Mouse (Mus musculus) ES-E14 (cell line): ENCODE measurements at regions not wholly inside any gene's neighbourhood (a gene's known extent, or its start where the extent isn't known, plus 50 kb on each side); places are given as distances from the start of the nearest gene placed in this dataset.

Experiments used
- DNase-seq: peaks from one replicate; pipeline ENCODE4 v3.0.0-alpha.2; 2013; ENCODE audit warnings: low read depth, low spot score
- H3K27ac ChIP-seq: 2 replicates; pipeline ENCODE4 v1.5.1; 2012; ENCODE audit warnings: low read depth, mild to moderate bottlenecking, low read length, moderate library complexity, mixed read lengths; ENCODE audit not compliant: poor library complexity, insufficient read depth, severe bottlenecking
- H3K36me3 ChIP-seq: 2 replicates; pipeline ENCODE4 v1.6.1; 2012; ENCODE audit warnings: mild to moderate bottlenecking, low read length, moderate library complexity, mixed read lengths; ENCODE audit not compliant: control insufficient read depth, poor library complexity, insufficient read depth, severe bottlenecking
- H3K4me1 ChIP-seq, 2 experiments: fragments of 150-350 bp in 1 of 2; sonication (generic) in 1 of 2; 2 replicates each; pipeline ENCODE4 v1.6.1; 2012; ENCODE audit warnings: low read length in 2 of 2, mild to moderate bottlenecking in 1 of 2, mixed read lengths in 1 of 2; ENCODE audit not compliant: control insufficient read depth in 2 of 2, insufficient read depth in 2 of 2, poor library complexity in 1 of 2
- H3K4me3 ChIP-seq, 2 experiments: fragments of 150-350 bp in 1 of 2; sonication (generic) in 1 of 2; 2 replicates each; pipeline ENCODE4 v1.5.1; 2012; ENCODE audit warnings: low read length in 2 of 2, low read depth in 1 of 2, mild to moderate bottlenecking in 1 of 2, mixed read lengths in 1 of 2; ENCODE audit not compliant: insufficient read depth in 1 of 2, poor library complexity in 1 of 2, severe bottlenecking in 1 of 2
- H3K9ac ChIP-seq: 2 replicates; pipeline ENCODE4 v1.6.1; 2012; ENCODE audit warnings: low read depth, mild to moderate bottlenecking, low read length, mixed read lengths; ENCODE audit not compliant: poor library complexity, insufficient read depth, severe bottlenecking
- H3K9me3 ChIP-seq: fragments of 150-350 bp; sonication (generic); 2 replicates; pipeline ENCODE4 v1.6.1; 2012; ENCODE audit warnings: low read depth, mild to moderate bottlenecking, low read length; ENCODE audit not compliant: control insufficient read depth, insufficient read depth
- CHD2 ChIP-seq: IDR thresholded peaks from 2 replicates; pipeline ENCODE4 v1.6.1; 2014; ENCODE audit warnings: mild to moderate bottlenecking, low read depth, low read length, inconsistent platforms
- HCFC1 ChIP-seq: IDR thresholded peaks from 2 replicates; pipeline ENCODE4 v1.6.1; 2012; ENCODE audit warnings: low read length, inconsistent platforms, borderline replicate concordance; ENCODE audit not compliant: insufficient read depth
- MAFK ChIP-seq: IDR thresholded peaks from 2 replicates; pipeline ENCODE4 v1.6.1; 2014; ENCODE audit warnings: mild to moderate bottlenecking, low read depth, low read length, inconsistent platforms; ENCODE audit not compliant: insufficient read depth
- ZC3H11A ChIP-seq: IDR thresholded peaks from 2 replicates; pipeline ENCODE4 v1.6.1; 2012; ENCODE audit warnings: low read depth, mild to moderate bottlenecking, inconsistent platforms, low read length, borderline replicate concordance
- ZNF384 ChIP-seq: IDR thresholded peaks from 2 replicates; pipeline ENCODE4 v1.6.1; 2012; ENCODE audit warnings: low read depth, low read length, inconsistent platforms
- in situ Hi-C, 2 experiments: fragments of 600-800 bp; cut with MboI; formaldehyde crosslinking; loops; one replicate each; pipeline ENCODE4 v1.15.1; 2025; ENCODE audit warnings: low sequenced_read_pairs in 2 of 2, inconsistent platforms in 1 of 2; ENCODE audit not compliant: unreplicated experiment in 2 of 2

GRCm38 (mm10) chr13:42490956-42491680, 189.3 kb upstream of the Phactr1 start:
- no peaks in the 10 kb centered on the region for H3K36me3 ChIP-seq
- TF ChIP-seq ZC3H11A (no peak), CHD2 (no peak), ZNF384 (no peak), HCFC1 (no peak), MAFK (no peak)
- H3K27ac ChIP-seq, result no peak overlapping the region
- no peak overlapping the region for H3K9ac ChIP-seq
- in situ Hi-C loops, result no loop called here
- H3K4me1 ChIP-seq, result no peaks in the 10 kb centered on the region
- no peaks in the 10 kb centered on the region for H3K9me3 ChIP-seq
- no peak overlapping the region for H3K4me3 ChIP-seq
- DNase-seq, result no peak

- Histone ChIP-seq H3K9me3 (no peaks in the 10 kb centered on the region), H3K36me3 (no peaks in the 10 kb centered on the region), H3K4me1 (no peaks in the 10 kb centered on the region), H3K4me3 (no peak overlapping the region), H3K27ac (no peak overlapping the region), H3K9ac (no peak overlapping the region)
- no peak for DNase-seq
- TF ChIP-seq CHD2 (no peak), HCFC1 (no peak), ZC3H11A (no peak), MAFK (no peak), ZNF384 (no peak)
- in situ Hi-C loops, result no loop called here
These were observed 186.1 kb upstream of the Phactr1 start for GRCm38 (mm10) chr13:42494371-42494770.

DNA sequence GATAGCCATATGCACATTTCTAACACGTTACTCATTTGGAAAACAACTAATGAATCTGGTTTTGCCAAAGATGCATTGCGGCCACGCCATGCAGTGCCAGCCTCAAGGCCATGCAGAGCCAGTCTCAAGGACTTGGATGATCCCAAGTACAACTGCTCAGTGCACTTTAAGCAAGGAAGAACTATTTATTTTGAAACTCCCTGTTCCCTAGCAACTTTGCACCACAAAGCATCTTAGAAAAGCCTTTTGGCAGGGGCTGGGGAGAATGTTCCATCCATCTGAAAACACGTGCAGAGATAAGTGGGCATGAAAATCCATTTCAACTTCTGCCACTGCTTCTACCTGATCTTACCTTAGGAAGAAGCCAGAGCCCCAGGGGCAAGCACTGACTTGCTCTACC, 182.1 kb upstream of the Phactr1 start:
- no peak for TF ChIP-seq HCFC1
- no peak for TF ChIP-seq CHD2
- no peak for TF ChIP-seq ZNF384
- no peak for TF ChIP-seq ZC3H11A
- no peak for TF ChIP-seq MAFK

DNA sequence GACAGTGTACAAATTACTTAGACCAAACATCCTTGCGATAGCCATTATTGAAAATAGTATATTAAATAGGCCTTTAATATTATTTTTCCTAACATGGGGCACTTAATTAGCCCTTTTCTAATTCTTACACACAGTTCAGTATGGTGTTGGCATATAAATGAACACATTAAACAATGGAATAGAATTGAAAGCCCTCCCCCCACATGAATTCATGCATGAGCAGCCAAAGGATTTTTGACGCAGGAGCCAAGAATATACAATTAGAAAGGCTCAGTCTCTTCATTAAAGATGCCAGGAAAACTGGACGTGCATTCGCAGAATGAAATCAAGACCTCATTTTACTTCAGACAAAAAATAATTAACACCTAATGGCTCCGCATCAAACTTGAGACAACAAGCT, 172.9 kb upstream of the Phactr1 start:
- Histone ChIP-seq H3K36me3 (no peaks in the 10 kb centered on the region), H3K4me1 (no peaks in the 10 kb centered on the region), H3K27ac (no peak overlapping the region), H3K9me3 (no peaks in the 10 kb centered on the region), H3K4me3 (no peak overlapping the region), H3K9ac (no peak overlapping the region)
- TF ChIP-seq MAFK (no peak), ZNF384 (no peak), HCFC1 (no peak), ZC3H11A (no peak), CHD2 (no peak)
- in situ Hi-C loops, result no loop called here
- DNase-seq, result no peak

More for the DNA sequence above, 182.1 kb upstream of the Phactr1 start:
- no peak overlapping the region for H3K27ac ChIP-seq
- H3K9ac ChIP-seq, result no peak overlapping the region
- no peaks in the 10 kb centered on the region for H3K36me3 ChIP-seq
- no peak for DNase-seq
- in situ Hi-C loops, result no loop called here
- no peaks in the 10 kb centered on the region for H3K9me3 ChIP-seq
- no peaks in the 10 kb centered on the region for H3K4me1 ChIP-seq
- no peak overlapping the region for H3K4me3 ChIP-seq

- no peaks in the 10 kb centered on the region for H3K36me3 ChIP-seq
- H3K27ac ChIP-seq, result no peak overlapping the region
- no peaks in the 10 kb centered on the region for H3K9me3 ChIP-seq
- in situ Hi-C loops, result no loop called here
- no peaks in the 10 kb centered on the region for H3K4me1 ChIP-seq
- no peak overlapping the region for H3K4me3 ChIP-seq
- TF ChIP-seq MAFK (no peak), ZNF384 (no peak), HCFC1 (no peak), CHD2 (no peak)
- no peak overlapping the region for H3K9ac ChIP-seq
- no peak for DNase-seq
These were observed 161.7 kb upstream of the Phactr1 start for GRCm38 (mm10) chr13:42518686-42519085.
